Mouse (Mus musculus) neural tube, embryonic 15.5 days (tissue): ENCODE results near the gene Pp2d1. TPM values are rescaled to one million over a fixed set of nuclear protein-coding genes. Genes with fewer than 3 reads are reported as not detected.
A peak's percentile ranks its signal among the peaks of the same experiment; 100 is the strongest.

Source experiments
- ATAC-seq: fragments of 200-750 bp; cut with Nextera tagmentation; 2 replicates; pipeline ENCODE4 v1.8.0; 2017; ENCODE audit warnings: mild to moderate bottlenecking, moderate TSS enrichment, moderate library complexity; ENCODE audit not compliant: low FRiP score
- H3K27ac ChIP-seq: fragments of 300-500 bp; sonication (generic); replicated peaks from 2 replicates; pipeline ENCODE4 v1.5.1; 2015; ENCODE audit warnings: mild to moderate bottlenecking, inconsistent platforms
- H3K27me3 ChIP-seq: fragments of 300-500 bp; sonication (generic); replicated peaks from 2 replicates; pipeline ENCODE4 v1.6.1; 2015; ENCODE audit warnings: inconsistent platforms
- H3K36me3 ChIP-seq: fragments of 300-500 bp; sonication (generic); 2 replicates; pipeline ENCODE4 v1.6.1; 2015; ENCODE audit warnings: inconsistent platforms
- H3K4me1 ChIP-seq: fragments of 300-500 bp; sonication (generic); 2 replicates; pipeline ENCODE4 v1.6.1; 2015; ENCODE audit warnings: inconsistent platforms
- H3K4me2 ChIP-seq: fragments of 300-500 bp; sonication (generic); 2 replicates; pipeline ENCODE4 v1.6.1; 2015; ENCODE audit warnings: inconsistent platforms, mild to moderate bottlenecking, moderate library complexity
- H3K4me3 ChIP-seq: fragments of 300-500 bp; sonication (generic); replicated peaks from 2 replicates; pipeline ENCODE4 v1.5.1; 2015; ENCODE audit warnings: mild to moderate bottlenecking, inconsistent platforms
- H3K9ac ChIP-seq: fragments of 300-500 bp; sonication (generic); replicated peaks from 2 replicates; pipeline ENCODE4 v1.6.1; 2015; ENCODE audit warnings: mild to moderate bottlenecking, inconsistent platforms
- H3K9me3 ChIP-seq: fragments of 300-500 bp; sonication (generic); replicated peaks from 2 replicates; pipeline ENCODE4 v1.6.1; 2016; ENCODE audit warnings: inconsistent platforms
- WGBS: fragments of 180-500 bp; shearing (Covaris S2); methylation state at CpG from one replicate; pipeline ENCODE4 v1.1.7; 2015; ENCODE audit warnings: mixed read lengths; 5-methylcytosine and 5-hydroxymethylcytosine counted together
- polyA plus RNA-seq: library from polyadenylated mRNA; unstranded; fragments of >200 nt; fragmentation: Nextera tagmentation; extraction: Ambion mirVana; gene quantifications from 2 replicates; pipeline ENCODE4 v1.2.1, GENCODE M21; 2015

The Pp2d1 gene
- polyA plus RNA-seq, 1 experiment from 2014 or later, result 0.44 TPM

DNA sequence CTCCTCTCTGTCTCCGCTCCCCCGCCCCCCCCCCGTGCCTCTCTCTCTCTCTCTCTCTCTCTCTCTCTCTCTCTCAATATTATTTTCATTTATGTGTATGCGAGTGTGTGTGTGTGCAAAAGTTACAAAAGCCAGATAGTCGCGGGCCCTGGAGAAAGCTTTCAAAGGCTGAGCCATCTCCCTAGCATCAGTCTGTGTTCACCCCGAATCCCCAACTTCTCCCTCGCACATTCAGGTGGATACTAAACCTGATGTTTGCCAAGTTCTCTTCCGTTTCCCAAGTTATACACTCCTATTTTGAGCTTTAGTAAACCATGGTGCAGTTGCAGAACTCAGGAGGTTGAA is 75.8 kb downstream of the Pp2d1 start:
- no peak overlapping the region for H3K27ac ChIP-seq
- peak overlapping the region; percentile 75 for H3K4me2 ChIP-seq
- ATAC-seq, result peak; percentile 54
- H3K4me3 ChIP-seq, result peak overlapping the region; percentile 44
- H3K9ac ChIP-seq, result peak overlapping the region; percentile 40; the same call in 1 of the 2 replicates
- 16% methylated on average over 8 of the region's 9 CpGs for WGBS
- H3K36me3 ChIP-seq, result no peaks in the 10 kb centered on the region
- H3K27me3 ChIP-seq, result no peaks in the 10 kb centered on the region
- H3K4me1 ChIP-seq, result peaks cover 11% of the 10 kb centered on the region
- no peaks in the 10 kb centered on the region for H3K9me3 ChIP-seq

DNA sequence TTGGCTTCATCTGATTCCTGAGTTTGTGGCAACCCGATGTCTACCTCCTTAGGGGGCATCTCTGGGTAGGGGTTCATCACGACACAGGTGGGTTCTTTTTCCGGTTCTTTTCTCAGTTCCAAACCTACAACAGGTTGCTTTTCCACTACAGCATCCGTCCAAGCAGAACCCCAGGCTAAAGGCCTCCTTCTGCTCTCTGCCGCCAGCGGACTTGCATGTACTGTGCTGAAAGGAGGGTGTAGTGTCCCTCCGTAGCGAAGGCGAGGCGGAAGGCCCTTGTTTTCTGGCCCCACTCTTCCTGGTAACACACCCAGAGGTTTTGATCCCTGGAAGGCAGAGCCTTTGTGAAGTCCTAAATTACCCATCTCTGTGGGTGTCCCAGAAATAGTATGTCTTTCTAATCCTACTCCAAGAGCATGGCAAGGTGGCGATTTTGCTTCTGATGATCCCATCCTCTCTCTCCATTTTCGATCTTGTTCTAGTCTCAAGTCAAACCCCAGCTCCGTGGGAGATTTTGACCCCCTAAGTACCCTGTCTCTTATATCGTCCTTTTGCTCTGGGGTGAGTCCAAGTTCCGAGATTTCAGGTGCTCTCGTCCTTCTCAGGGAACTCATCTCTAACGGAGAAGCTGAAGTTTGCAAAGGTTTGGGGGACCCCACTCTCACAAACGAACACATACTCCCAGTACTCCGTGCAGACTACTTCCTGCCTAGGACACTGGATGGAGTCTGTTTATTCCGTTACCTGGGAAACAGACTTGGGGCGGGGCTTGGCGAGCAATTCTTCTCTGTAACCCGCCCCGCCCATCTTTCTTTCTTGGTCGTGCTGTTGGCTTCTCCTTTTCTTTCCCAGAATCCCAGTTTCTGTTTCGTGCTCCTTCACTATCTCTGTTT is 76.4 kb downstream of the Pp2d1 start, which contains the start of gene Efhb:
TSS of gene Efhb (minus strand) at position 719 of the 893 bp plus-strand sequence.
- no peak within 1 kb of the TSS for H3K27ac ChIP-seq
- peak within 1 kb of the TSS; percentile 44 for H3K4me3 ChIP-seq
- H3K4me2 ChIP-seq, result peak within 1 kb of the TSS; percentile 75
- H3K27me3 ChIP-seq, result no peaks in the 10 kb centered on the region
- H3K9ac ChIP-seq, result peak within 1 kb of the TSS; percentile 40
- no peaks in the 10 kb centered on the region for H3K9me3 ChIP-seq
- ATAC-seq, result peak; percentile 97
- WGBS, result 20% methylated on average over 26 of the region's 26 CpGs
- H3K36me3 ChIP-seq, result no peaks in the 10 kb centered on the region
- peaks cover 11% of the 10 kb centered on the region for H3K4me1 ChIP-seq

Other genes starting within 250 kb of the Pp2d1 start
- gene Efhb, start 76.1 kb downstream of the Pp2d1 start, polyA plus RNA-seq, result 0.56 and 0.66 TPM in 2 replicates
- gene Rab5a, start 60.2 kb downstream of the Pp2d1 start, polyA plus RNA-seq, result 106 and 115 TPM in 2 replicates
- gene Kat2b, start 27.4 kb upstream of the Pp2d1 start, polyA plus RNA-seq, result 5.5 and 6.0 TPM in 2 replicates
- 4.0 and 12.0 TPM in 2 replicates for gene Sgo1, start 149.9 kb upstream of the Pp2d1 start, polyA plus RNA-seq